Mouse (Mus musculus) midbrain, embryonic 10.5 days (tissue): Measurements from ENCODE around the gene Cbfa2t3. TPM values are rescaled to one million over a fixed set of nuclear protein-coding genes. Genes with fewer than 3 reads are reported as not detected.
A peak's percentile ranks its signal among the peaks of the same experiment; 100 is the strongest.

Experiments used
- DNase-seq: peaks from one replicate; pipeline ENCODE4 v3.0.0-alpha.2; 2017; ENCODE audit warnings: low spot score
- H3K27ac ChIP-seq: fragments of 300-500 bp; sonication (generic); replicated peaks from 2 replicates; pipeline ENCODE4 v1.5.1; 2016; ENCODE audit warnings: mild to moderate bottlenecking
- H3K27me3 ChIP-seq: fragments of 300-500 bp; sonication (generic); 2 replicates; pipeline ENCODE4 v1.6.1; 2016; ENCODE audit warnings: low read depth, mild to moderate bottlenecking; ENCODE audit not compliant: poor library complexity, severe bottlenecking
- H3K36me3 ChIP-seq: fragments of 300-500 bp; sonication (generic); 2 replicates; pipeline ENCODE4 v1.6.1; 2016; ENCODE audit warnings: mild to moderate bottlenecking, moderate library complexity
- H3K4me1 ChIP-seq: fragments of 300-500 bp; sonication (generic); 2 replicates; pipeline ENCODE4 v1.6.1; 2016
- H3K4me3 ChIP-seq: fragments of 300-500 bp; sonication (generic); 2 replicates; pipeline ENCODE4 v1.5.1; 2016; ENCODE audit warnings: mild to moderate bottlenecking, moderate library complexity
- H3K9me3 ChIP-seq: fragments of 300-500 bp; sonication (generic); replicated peaks from 2 replicates; pipeline ENCODE4 v1.6.1; 2016; ENCODE audit warnings: mild to moderate bottlenecking
- WGBS: fragments of 180-500 bp; shearing (Covaris S2); methylation state at CpG from one replicate; pipeline ENCODE4 v1.1.7; 2016; 5-methylcytosine and 5-hydroxymethylcytosine counted together
- polyA plus RNA-seq: library from polyadenylated mRNA; unstranded; fragments of >200 nt; fragmentation: Nextera tagmentation; extraction: Ambion mirVana; gene quantifications from 2 replicates; pipeline ENCODE4 v1.2.1, GENCODE M21; 2016

Cbfa2t3 gene
- polyA plus RNA-seq, 1 experiment from 2014 or later = 1.9 TPM

DNA sequence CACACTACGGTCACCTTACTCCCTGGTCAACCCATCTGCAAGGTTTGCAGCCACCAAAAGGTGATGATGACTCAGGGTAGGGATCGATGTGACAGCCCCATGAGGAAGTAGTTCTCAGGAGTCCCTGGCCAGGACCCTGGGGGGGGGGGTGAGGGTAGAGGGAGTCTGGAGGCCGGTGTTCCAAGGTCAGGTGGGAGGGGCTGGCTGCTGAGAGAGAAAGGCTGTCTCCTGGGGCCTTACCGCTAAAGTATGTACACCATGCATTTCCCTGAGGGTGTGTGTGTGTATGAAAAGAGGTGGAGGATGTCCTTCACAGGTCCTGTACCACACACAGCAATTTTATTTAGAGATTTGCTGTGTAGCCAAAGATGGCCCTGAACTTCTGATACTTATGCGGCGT, 46.3 kb downstream of the Cbfa2t3 start:
- no peak for DNase-seq
- WGBS = 78% methylated on average over 6 of the region's 6 CpGs
- Histone ChIP-seq H3K4me3 (no peak overlapping the region), H3K4me1 (peaks cover 41% of the 10 kb centered on the region), H3K27ac (no peak overlapping the region), H3K27me3 (no peaks in the 10 kb centered on the region), H3K9me3 (no peaks in the 10 kb centered on the region), H3K36me3 (peaks cover 2% of the 10 kb centered on the region; the same call in 1 of the 2 replicates)

DNA sequence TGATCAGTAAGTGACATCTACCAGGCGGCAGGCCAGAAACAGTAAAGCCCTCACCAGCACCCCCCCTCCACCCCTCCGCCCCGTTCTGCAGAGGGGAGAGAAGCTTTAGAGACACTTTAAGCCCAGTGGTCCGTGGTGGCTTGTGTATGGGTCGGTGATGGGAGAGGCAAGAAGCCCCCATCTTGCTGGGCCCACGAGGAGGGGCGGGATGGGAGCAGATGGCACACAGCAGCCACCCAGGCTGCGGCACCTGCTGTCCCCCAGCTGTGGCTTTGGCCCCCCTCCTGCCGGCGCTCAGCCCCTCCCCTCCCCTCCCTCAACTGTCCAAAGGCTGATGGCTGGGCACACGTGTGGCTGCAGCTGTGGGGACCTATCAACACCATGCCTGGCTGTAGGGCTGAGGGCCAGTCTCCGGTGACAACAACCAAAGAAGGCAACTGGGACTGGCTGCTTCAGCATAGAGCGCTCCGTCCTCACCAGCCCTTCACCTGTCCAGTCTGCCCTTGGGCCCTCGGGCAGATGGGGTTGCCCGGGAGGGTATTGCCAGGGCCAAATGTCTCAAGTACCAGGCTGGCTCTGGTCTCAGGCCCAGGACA, 47.5 kb downstream of the Cbfa2t3 start:
- Histone ChIP-seq H3K36me3 (peaks cover 3% of the 10 kb centered on the region; the same call in 1 of the 2 replicates), H3K4me3 (no peak overlapping the region), H3K4me1 (peaks cover 38% of the 10 kb centered on the region), H3K27me3 (no peaks in the 10 kb centered on the region), H3K9me3 (no peaks in the 10 kb centered on the region), H3K27ac (peak overlapping the region; percentile 28; the same call in 1 of the 2 replicates)
- no peak for DNase-seq
- 87% methylated on average over 16 of the region's 16 CpGs for WGBS

DNA sequence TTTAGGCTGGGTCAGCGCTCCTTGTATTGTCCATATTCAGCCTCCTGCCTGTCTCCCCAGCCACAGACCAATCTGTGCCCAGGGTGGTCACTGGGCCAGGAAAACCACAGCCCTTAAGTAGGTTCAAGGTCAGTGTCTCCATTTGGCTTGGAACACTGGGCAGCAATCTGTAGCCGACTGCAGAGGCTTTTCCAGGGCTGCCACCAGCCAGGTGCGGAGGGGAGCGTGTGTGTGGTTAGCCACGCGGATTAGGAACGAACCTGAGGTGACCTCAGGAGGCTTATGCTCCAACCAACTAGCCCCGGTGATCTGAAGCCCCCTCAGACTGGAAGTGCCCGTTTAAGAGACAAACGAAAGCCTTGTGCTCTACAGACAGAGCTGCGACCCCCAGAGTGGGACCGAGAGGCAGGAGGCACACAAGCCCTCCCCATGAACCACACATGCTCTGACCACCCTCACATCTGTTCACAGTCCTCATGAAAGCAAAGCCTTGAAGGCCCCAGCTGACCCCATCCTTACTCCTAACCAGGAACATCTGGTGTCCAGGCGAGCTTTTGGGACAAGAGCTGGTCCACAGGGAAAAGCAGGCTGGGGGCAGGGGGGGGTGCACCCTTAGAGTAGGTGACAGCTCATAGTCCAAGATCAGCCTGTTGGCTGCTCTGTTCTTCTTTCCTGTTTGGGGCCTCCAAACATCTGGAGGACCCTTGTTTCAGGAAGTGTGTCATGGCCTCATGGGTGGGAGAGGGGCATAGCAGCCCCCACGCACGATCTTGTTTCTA, 50.5 kb downstream of the Cbfa2t3 start:
- no peaks in the 10 kb centered on the region for H3K9me3 ChIP-seq
- 71% methylated on average over 15 of the region's 15 CpGs for WGBS
- peaks cover 49% of the 10 kb centered on the region for H3K4me1 ChIP-seq
- peaks cover 3% of the 10 kb centered on the region; the same call in 1 of the 2 replicates for H3K36me3 ChIP-seq
- DNase-seq = no peak
- H3K27me3 ChIP-seq = no peaks in the 10 kb centered on the region
- H3K4me3 ChIP-seq = no peak overlapping the region
- H3K27ac ChIP-seq = no peak overlapping the region

DNA sequence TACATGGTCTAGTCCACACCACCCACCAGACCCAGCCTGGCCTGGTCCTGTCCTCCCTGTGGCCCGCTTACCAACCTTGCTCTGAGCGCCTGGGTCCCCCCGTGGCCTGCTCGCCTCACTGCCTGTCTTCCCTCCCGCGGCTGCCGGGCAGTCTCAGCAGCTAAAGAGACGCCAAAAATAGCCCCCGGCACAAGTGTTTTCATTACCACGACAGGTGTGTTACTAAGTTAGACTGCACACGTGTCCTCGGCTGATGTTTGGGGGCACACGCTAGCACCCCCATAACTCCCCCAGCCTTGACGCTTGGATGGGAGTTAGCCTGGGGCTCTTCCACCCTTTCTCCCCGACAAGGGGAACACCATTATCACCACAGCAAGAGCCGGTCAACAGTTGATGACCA, 52.6 kb downstream of the Cbfa2t3 start:
- Histone ChIP-seq H3K36me3 (peaks cover 3% of the 10 kb centered on the region; the same call in 1 of the 2 replicates), H3K27me3 (0 out of 2 replicates have a peak, but pooled peaks cover 3% of the 10 kb centered on the region), H3K9me3 (no peaks in the 10 kb centered on the region), H3K4me3 (no peak overlapping the region), H3K4me1 (peaks cover 36% of the 10 kb centered on the region), H3K27ac (no peak overlapping the region)
- DNase-seq = no peak
- 90% methylated on average over 16 of the region's 16 CpGs for WGBS

DNA sequence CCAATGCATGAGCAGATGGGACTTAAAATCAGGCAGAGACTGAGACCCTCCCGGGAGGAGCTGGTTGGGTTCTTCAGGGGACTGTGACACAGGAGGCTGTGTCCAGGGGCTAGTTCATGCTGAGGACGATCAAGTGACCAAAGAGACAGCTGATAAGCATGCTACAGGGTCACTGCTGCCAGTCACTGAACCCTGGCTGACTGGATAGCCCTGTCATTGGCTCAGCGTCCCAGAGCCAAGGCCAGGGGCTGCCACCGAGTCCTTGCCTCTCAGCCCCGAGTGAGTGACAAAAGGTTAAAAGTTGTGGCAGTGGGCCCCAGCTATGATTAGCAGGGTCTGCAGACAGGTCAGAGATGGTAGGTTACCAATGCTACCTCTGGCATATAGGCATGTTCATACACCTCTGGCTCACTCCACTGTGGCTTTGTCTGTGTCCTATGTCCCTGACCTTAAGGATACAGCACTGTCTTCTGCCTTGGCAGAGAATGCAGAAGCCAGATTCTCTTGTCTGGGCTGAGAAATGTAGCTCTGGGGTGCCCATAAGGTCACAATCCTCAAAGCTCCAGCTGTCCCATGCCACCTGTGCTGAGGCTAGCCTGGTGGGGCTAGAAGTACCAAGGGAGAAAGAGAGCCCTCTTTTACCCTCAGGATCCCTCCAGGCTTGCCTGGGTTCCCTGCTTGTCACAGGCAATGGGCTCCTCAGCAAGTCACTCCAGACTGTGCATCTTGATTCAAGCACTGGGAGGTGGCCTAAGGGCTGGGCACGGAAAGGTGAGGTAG, 54.5 kb downstream of the Cbfa2t3 start:
- H3K36me3 ChIP-seq = peaks cover 3% of the 10 kb centered on the region; the same call in 1 of the 2 replicates
- H3K27me3 ChIP-seq = 0 out of 2 replicates have a peak, but pooled peaks cover 3% of the 10 kb centered on the region
- 79% methylated on average over 6 of the region's 6 CpGs for WGBS
- peaks cover 46% of the 10 kb centered on the region for H3K4me1 ChIP-seq
- no peaks in the 10 kb centered on the region for H3K9me3 ChIP-seq
- H3K27ac ChIP-seq = no peak overlapping the region
- DNase-seq = no peak
- no peak overlapping the region for H3K4me3 ChIP-seq

DNA sequence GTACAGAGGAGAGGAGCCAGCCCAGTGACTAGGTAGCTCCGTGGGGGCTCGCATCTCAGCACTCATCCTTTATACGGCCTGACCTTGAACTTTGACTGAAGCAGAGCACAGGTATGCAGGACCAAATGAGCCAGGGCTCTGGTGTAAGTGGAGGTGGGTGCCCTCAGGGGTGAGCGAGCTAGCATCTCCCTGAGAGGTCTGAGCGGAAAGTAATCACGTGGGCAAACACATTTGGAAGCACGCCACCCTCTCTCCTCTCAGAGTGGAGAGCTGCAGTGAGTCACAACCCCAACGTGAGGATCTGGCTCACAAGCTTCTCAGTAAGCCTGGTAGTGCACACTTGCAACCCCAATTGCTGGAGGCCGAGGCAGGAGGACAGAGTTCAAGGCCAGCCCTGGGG, 56.8 kb downstream of the Cbfa2t3 start:
- H3K4me1 ChIP-seq = peaks cover 51% of the 10 kb centered on the region
- WGBS = 81% methylated on average over 9 of the region's 9 CpGs
- no peaks in the 10 kb centered on the region for H3K36me3 ChIP-seq
- H3K9me3 ChIP-seq = no peaks in the 10 kb centered on the region
- no peak overlapping the region for H3K4me3 ChIP-seq
- 0 out of 2 replicates have a peak overlapping the region, but pooled peaks have one; percentile 3 for H3K27ac ChIP-seq
- H3K27me3 ChIP-seq = 0 out of 2 replicates have a peak, but pooled peaks cover 3% of the 10 kb centered on the region
- DNase-seq = no peak

DNA sequence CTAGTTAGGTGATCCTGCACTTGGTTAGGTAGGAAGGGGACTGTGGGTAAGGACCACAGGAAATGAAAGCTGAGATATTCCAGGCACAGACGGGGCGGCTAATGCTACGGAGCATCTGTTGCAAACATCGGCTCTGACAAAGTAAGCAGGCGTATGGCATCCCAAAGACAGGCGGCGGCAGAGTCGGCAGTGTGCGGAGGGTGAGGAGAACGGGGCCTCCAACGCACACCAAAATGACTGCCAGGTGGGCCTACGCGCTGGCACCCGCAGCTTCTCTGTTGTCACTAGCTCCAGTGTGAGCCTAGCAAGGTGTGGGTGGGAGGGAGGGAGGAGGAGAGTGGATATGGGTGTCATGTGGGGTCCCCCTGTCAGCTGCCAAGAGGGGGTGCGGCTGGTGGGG, 57.5 kb downstream of the Cbfa2t3 start:
- 0 out of 2 replicates have a peak, but pooled peaks cover 3% of the 10 kb centered on the region for H3K27me3 ChIP-seq
- H3K4me1 ChIP-seq = peaks cover 55% of the 10 kb centered on the region
- no peak overlapping the region for H3K4me3 ChIP-seq
- no peak overlapping the region for H3K27ac ChIP-seq
- no peaks in the 10 kb centered on the region for H3K9me3 ChIP-seq
- no peak for DNase-seq
- WGBS = 91% methylated on average over 15 of the region's 15 CpGs
- H3K36me3 ChIP-seq = no peaks in the 10 kb centered on the region

DNA sequence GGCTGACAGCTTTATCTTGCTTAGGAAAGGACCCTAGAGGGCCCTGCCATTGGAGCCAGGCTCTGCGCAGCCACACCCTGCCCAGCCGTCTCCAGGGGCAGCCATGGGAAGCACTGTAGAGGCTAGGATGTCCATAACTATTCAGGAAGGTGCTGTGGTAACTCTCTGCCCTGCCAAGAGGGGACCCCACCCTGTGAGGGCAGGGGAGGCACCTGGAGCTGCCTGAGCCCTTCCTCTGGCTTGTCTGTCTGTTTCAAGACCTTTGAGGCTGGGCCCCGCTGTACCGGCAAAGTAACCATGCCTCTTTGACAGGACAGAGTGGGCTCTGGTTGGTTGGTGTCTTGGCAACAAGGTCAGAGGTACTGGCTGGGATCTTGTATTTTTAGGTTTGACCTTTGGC, 58.1 kb downstream of the Cbfa2t3 start:
- peaks cover 55% of the 10 kb centered on the region for H3K4me1 ChIP-seq
- H3K27me3 ChIP-seq = 0 out of 2 replicates have a peak, but pooled peaks cover 3% of the 10 kb centered on the region
- peak overlapping the region; percentile 46; the same call in 1 of the 2 replicates for H3K27ac ChIP-seq
- WGBS = 84% methylated on average over 4 of the region's 4 CpGs
- no peaks in the 10 kb centered on the region for H3K36me3 ChIP-seq
- no peaks in the 10 kb centered on the region for H3K9me3 ChIP-seq
- no peak for DNase-seq
- no peak overlapping the region for H3K4me3 ChIP-seq

DNA sequence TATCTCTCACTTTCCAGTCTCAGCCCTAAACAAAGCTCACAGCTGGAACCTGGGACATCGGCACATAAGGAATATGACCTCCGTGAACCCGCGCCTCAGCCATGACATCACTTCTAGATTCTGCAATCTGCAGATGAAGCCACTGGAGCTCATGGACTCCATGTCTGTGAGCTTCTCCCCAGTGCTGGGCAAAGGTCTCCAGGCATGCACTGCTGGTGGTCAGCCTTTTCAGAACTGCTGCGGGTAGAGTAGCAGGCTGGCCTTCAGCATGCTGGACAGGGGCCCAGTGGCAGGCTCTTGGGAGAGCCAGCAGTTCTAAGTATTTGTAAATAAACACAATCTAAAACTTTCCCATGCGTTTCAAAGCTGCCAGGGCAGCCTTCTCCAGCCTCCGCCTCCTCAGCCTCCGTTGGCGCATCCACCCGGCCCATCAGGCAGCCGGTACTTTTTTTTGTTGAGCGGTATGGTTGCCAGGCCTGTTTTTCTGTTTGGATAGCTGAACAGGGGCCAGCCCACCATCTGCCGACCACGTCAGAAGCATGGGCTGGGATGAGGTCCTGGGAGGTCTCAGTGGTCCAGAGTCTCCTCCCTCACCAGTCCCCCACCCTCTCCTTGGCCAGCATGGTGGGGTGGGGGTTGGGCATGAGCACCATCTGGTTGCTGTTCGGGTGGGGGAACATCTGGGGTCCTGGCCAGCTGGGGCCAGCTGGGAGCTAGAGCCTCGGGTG, 59.2 kb downstream of the Cbfa2t3 start:
- H3K36me3 ChIP-seq = peaks cover 5% of the 10 kb centered on the region; the same call in 1 of the 2 replicates
- H3K4me3 ChIP-seq = no peak overlapping the region
- H3K9me3 ChIP-seq = no peaks in the 10 kb centered on the region
- 0 out of 2 replicates have a peak, but pooled peaks cover 3% of the 10 kb centered on the region for H3K27me3 ChIP-seq
- H3K27ac ChIP-seq = peak overlapping the region; percentile 42
- DNase-seq = peak; percentile 42
- 56% methylated on average over 16 of the region's 16 CpGs for WGBS
- peaks cover 54% of the 10 kb centered on the region for H3K4me1 ChIP-seq

DNA sequence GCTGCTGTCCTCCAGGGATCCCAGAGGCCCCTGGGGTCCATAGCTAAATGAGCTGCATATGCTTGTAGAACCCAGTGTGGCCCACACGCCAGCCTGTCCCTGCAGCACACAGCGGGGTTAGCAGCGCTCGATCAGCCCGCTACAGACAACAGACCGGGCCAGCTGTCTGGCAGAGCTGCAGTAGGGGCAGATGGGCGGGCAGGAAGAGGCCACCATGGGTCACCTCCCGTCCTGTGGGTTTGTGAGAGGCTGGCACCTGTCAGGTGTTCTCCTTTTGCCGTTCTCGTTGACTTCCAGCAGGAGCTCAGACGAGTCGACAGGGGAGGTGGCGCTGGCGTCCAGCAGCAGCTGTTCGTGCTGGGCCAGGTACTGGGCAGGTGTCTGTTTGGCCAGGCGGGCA, 60.3 kb downstream of the Cbfa2t3 start:
- WGBS = 83% methylated on average over 16 of the region's 16 CpGs
- no peaks in the 10 kb centered on the region for H3K9me3 ChIP-seq
- no peak overlapping the region for H3K4me3 ChIP-seq
- H3K36me3 ChIP-seq = peaks cover 11% of the 10 kb centered on the region; the same call in 1 of the 2 replicates
- DNase-seq = no peak
- peaks cover 44% of the 10 kb centered on the region for H3K4me1 ChIP-seq
- 0 out of 2 replicates have a peak, but pooled peaks cover 4% of the 10 kb centered on the region for H3K27me3 ChIP-seq
- peak overlapping the region; percentile 42 for H3K27ac ChIP-seq

DNA sequence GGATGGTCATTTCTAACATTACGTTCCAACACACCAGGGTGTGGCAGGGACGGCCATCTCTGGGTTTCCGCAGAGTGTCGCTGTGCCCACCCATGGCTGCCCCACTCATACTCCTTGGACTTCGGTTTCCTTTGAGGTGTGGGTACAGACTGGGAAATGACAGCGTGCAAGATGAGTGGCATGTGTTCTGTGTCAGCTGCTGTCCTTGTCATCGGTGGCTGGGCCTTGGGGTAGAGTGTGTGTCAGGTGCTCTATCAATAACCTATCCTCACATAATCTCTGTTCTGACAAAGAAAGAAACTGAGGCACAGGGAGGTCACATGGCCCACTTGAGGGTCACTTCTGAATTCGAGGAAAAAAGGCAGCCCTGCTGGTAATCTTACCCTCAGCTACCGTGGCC, 61.7 kb downstream of the Cbfa2t3 start:
- no peak overlapping the region for H3K4me3 ChIP-seq
- 0 out of 2 replicates have a peak, but pooled peaks cover 6% of the 10 kb centered on the region for H3K27me3 ChIP-seq
- no peak for DNase-seq
- H3K9me3 ChIP-seq = no peaks in the 10 kb centered on the region
- peaks cover 18% of the 10 kb centered on the region for H3K36me3 ChIP-seq
- whole genome bisulfite sequencing = 90% methylated on average over 9 of the region's 9 CpGs
- peaks cover 44% of the 10 kb centered on the region for H3K4me1 ChIP-seq
- H3K27ac ChIP-seq = no peak overlapping the region

DNA sequence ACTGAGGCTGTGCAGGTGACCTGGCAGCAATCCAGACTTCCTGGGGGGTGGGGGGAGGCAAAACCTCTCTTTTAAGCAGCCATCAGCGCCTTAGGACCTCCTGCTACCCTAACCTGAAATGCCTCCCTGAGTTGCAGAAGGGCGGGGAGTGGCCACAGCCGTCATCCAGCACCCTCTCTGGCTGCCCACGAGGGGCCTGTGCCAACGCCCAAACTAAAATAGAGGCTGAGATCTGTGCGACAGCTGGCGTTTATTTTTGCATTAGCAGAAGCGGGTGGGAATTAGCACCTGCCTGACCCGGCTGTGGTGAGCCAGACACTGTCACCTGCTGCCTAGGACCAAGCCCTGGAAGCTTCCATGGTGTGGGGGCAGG, 62.1 kb downstream of the Cbfa2t3 start:
- Histone ChIP-seq H3K27me3 (0 out of 2 replicates have a peak, but pooled peaks cover 6% of the 10 kb centered on the region), H3K9me3 (no peaks in the 10 kb centered on the region), H3K36me3 (peaks cover 18% of the 10 kb centered on the region), H3K4me1 (peaks cover 44% of the 10 kb centered on the region), H3K4me3 (no peak overlapping the region), H3K27ac (no peak overlapping the region)
- WGBS = 79% methylated on average over 9 of the region's 9 CpGs
- DNase-seq = no peak
